Mouse (Mus musculus): ENCODE measurements around the gene Sardh. TPM values are rescaled to one million over a fixed set of nuclear protein-coding genes. Genes with fewer than 3 reads are reported as not detected.

The Sardh gene
- total and polyA plus RNA-seq, 3 experiments: 0.13 TPM; not detected in 2

DNA sequence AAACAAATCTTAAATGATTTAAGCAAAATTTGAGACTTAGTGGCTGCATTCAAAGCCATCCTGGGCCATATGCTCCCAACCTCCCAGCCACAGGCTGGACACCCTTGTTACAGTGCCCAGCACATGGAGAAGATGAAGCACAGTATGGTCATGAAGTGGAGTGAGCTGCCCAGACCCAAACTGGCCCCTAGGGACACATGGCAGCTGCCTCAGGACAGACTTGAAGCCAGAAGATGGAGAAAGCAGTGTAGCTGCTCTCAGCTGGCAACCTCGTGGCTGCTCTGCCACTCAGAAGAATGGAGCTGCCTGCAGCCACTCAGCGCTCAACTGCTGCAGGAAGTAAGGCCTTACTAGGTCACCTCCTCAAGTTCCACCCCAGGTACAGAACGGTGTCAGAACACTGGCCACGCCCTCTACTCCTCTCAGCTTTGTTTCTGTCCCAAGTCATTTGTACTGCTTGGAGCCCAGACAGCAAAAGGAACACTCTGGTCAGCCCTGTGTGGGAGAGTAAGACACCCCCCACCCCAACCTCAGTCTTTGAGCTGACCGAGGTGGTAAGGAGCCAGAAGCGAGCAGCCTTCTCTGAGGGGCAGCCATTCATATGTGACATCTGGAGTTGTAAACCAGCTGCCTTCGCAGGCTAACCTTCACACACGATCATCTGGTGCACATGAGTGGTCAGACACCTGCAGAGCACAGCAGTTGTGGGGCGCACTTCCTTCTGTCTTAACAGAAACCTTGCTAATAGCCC, 48.7 kb upstream of the Sardh start (continued):
- peak; percentile 87 for TF ChIP-seq ETS1 (conservative IDR thresholded peaks at IDR 0.05; ENCODE audit: low read depth, low read length)
- TF ChIP-seq PAX5 (IDR thresholded peaks at IDR 0.05; ENCODE audit: low read length): no peak
- no peak for TF ChIP-seq CTCF (conservative IDR thresholded peaks at IDR 0.05 in 1 of 2, IDR thresholded peaks at IDR 0.05 in 1 of 2; ENCODE audit: low read depth in 2 of 2, low read length in 2 of 2)
- peak; percentile 56; the same call in 1 of the 2 replicates for TF ChIP-seq IRF4 (IDR thresholded peaks at IDR 0.05; ENCODE audit: low read depth, low read length)
- TF ChIP-seq USF1 (IDR thresholded peaks at IDR 0.05; ENCODE audit: low read depth, low read length): no peak
- no peak for TF ChIP-seq ZNF384 (IDR thresholded peaks at IDR 0.05; ENCODE audit: low read depth, low read length)
- no peak for TF ChIP-seq CHD2 (IDR thresholded peaks at IDR 0.05; ENCODE audit: low read length)
- TF ChIP-seq MAZ (IDR thresholded peaks at IDR 0.05; ENCODE audit: low read depth, low read length): no peak
- peak; percentile 98 for TF ChIP-seq TCF12 (IDR thresholded peaks at IDR 0.05; ENCODE audit: low read depth, low read length)
- TF ChIP-seq UBTF (IDR thresholded peaks at IDR 0.05; ENCODE audit: low read depth, low read length): no peak
- no peak for TF ChIP-seq HCFC1 (IDR thresholded peaks at IDR 0.05; ENCODE audit: low read depth, low read length)
- TF ChIP-seq EP300 (IDR thresholded peaks at IDR 0.05; ENCODE audit: low read length): peak; percentile 79
- TF ChIP-seq POLR2AphosphoS2 (IDR thresholded peaks at IDR 0.05; ENCODE audit: low read depth, low read length): no peak
- no peak for TF ChIP-seq ZC3H11A (IDR thresholded peaks at IDR 0.05; ENCODE audit: low read depth, low read length)
- TF ChIP-seq MXI1 (IDR thresholded peaks at IDR 0.05; ENCODE audit: low read depth, low read length): no peak; the same call in 1 of the 2 replicates
- TF ChIP-seq JUN (IDR thresholded peaks at IDR 0.05; ENCODE audit: insufficient read depth, low read depth, low read length): no peak
- peak; percentile 26; the same call in 1 of the 2 replicates for TF ChIP-seq NRF1 (IDR thresholded peaks at IDR 0.05; ENCODE audit: low read depth, low read length)
- no peak for TF ChIP-seq RCOR1 (conservative IDR thresholded peaks at IDR 0.05; ENCODE audit: low read depth, low read length)

DNA sequence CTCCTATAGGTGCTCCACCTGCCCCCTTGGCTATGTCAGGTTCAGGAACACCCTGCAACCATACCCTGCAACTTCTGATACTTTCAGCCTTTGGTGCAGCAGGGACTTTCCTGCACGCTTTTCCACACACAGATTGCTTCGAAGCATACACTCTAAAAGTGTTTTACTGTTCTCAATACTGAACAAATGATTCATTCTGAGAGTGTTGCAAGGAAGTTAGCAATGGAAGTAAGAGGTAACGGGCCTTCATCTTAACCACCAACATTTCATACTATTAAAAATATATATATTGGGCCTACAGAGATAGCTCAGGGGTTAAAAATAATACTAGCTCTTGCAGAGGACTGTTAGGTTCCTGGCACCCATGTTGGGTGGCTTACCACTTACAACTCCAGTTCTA, 46.6 kb upstream of the Sardh start:
- peaks cover 92 to 95% of the 10 kb centered on the region in 2 experiments for H3K36me3 ChIP-seq (replicated peaks in 1 of 2; ENCODE audit: control insufficient read depth in 1 of 2, insufficient read depth in 1 of 2, low read length in 1 of 2)
- dilution Hi-C loops (cut with MboI; ENCODE audit: extremely low pct_ligation_motif_present, extremely low pct_unique_long_range_greater_than_20kb, low sequenced_read_pairs) (no loop called here), in situ Hi-C loops (cut with MboI; ENCODE audit: low pct_ligation_motif_present, low pct_unique_long_range_greater_than_20kb, low sequenced_read_pairs) (loop anchor here (25.0 kb wide), 1 partner anchor 443 kb away; no protein-coding TSS in a partner anchor)

More for the DNA sequence above, 46.6 kb upstream of the Sardh start:
- peaks cover 3% of the 10 kb centered on the region; the same call in 1 of the 2 replicates for H3K79me2 ChIP-seq (replicated peaks; ENCODE audit: control insufficient read depth, extremely low read depth, insufficient read depth, poor library complexity, severe bottlenecking)
- DNase-seq (ENCODE audit: extremely low read depth): no peak
- H3K27me3 ChIP-seq (replicated peaks): no peaks in the 10 kb centered on the region
- H3K4me3 ChIP-seq (replicated peaks in 1 of 3; ENCODE audit: low read depth in 2 of 3, low read length in 2 of 3, poor library complexity in 1 of 3): no peak overlapping the region
- peak overlapping the region; percentile 42; the same call in 1 of the 2 replicates for H3K27ac ChIP-seq (ENCODE audit: insufficient read depth, low read depth)
- H3K9me3 ChIP-seq (replicated peaks; ENCODE audit: low read length): peaks cover 7% of the 10 kb centered on the region
- H3K9ac ChIP-seq (ENCODE audit: insufficient read depth, low read depth): no peak overlapping the region
- peak; percentile 92 for TF ChIP-seq JUND (conservative IDR thresholded peaks at IDR 0.05; ENCODE audit: low read depth, low read length)
- peak; percentile 67 for TF ChIP-seq JUN (IDR thresholded peaks at IDR 0.05; ENCODE audit: insufficient read depth, low read depth, low read length)
- TF ChIP-seq RCOR1 (conservative IDR thresholded peaks at IDR 0.05; ENCODE audit: low read depth, low read length): peak; percentile 62; the same call in 1 of the 2 replicates
- TF ChIP-seq BHLHE40 (IDR thresholded peaks at IDR 0.05; ENCODE audit: low read depth, low read length): peak; percentile 82
- no peak for TF ChIP-seq CHD1 (IDR thresholded peaks at IDR 0.05; ENCODE audit: low read depth, low read length)
- no peak for TF ChIP-seq KAT2A (IDR thresholded peaks at IDR 0.05; ENCODE audit: insufficient replicate concordance, low read length)
- peak; percentile 89 for TF ChIP-seq MEF2A (IDR thresholded peaks at IDR 0.05; ENCODE audit: borderline replicate concordance, low read depth, low read length)
- peak; percentile 37; the same call in 1 of the 2 replicates for TF ChIP-seq MYC (IDR thresholded peaks at IDR 0.05; ENCODE audit: low read depth, low read length)
- no peak for TF ChIP-seq SIN3A (IDR thresholded peaks at IDR 0.05; ENCODE audit: low read length)
- no peak for TF ChIP-seq ZNF384 (IDR thresholded peaks at IDR 0.05; ENCODE audit: low read depth, low read length)
- TF ChIP-seq CTCF (conservative IDR thresholded peaks at IDR 0.05 in 1 of 2, IDR thresholded peaks at IDR 0.05 in 1 of 2; ENCODE audit: low read depth in 2 of 2, low read length in 2 of 2): no peak
- no peak for TF ChIP-seq ELF1 (IDR thresholded peaks at IDR 0.05; ENCODE audit: low read depth, low read length)
- peak; percentile 95 for TF ChIP-seq IRF4 (IDR thresholded peaks at IDR 0.05; ENCODE audit: low read depth, low read length)
- no peak for TF ChIP-seq SMC3 (IDR thresholded peaks at IDR 0.05; ENCODE audit: low read depth, low read length)
- no peak for TF ChIP-seq NRF1 (IDR thresholded peaks at IDR 0.05; ENCODE audit: low read depth, low read length)
- no peak for TF ChIP-seq HCFC1 (IDR thresholded peaks at IDR 0.05; ENCODE audit: low read depth, low read length)
- TF ChIP-seq TCF12 (IDR thresholded peaks at IDR 0.05; ENCODE audit: low read depth, low read length): peak; percentile 62; the same call in 1 of the 2 replicates
- no peak for TF ChIP-seq ZKSCAN1 (IDR thresholded peaks at IDR 0.05; ENCODE audit: borderline replicate concordance, low read depth, low read length)
- TF ChIP-seq PAX5 (IDR thresholded peaks at IDR 0.05; ENCODE audit: low read length): no peak
- TF ChIP-seq EP300 (IDR thresholded peaks at IDR 0.05; ENCODE audit: low read length): peak; percentile 93
- peak; percentile 65 for TF ChIP-seq ETS1 (conservative IDR thresholded peaks at IDR 0.05; ENCODE audit: low read depth, low read length)
- no peak for TF ChIP-seq USF1 (IDR thresholded peaks at IDR 0.05; ENCODE audit: low read depth, low read length)
- no peak for TF ChIP-seq UBTF (IDR thresholded peaks at IDR 0.05; ENCODE audit: low read depth, low read length)
- TF ChIP-seq GABPA (IDR thresholded peaks at IDR 0.05; ENCODE audit: insufficient replicate concordance, low read depth, low read length): no peak
- TF ChIP-seq POLR2A (IDR thresholded peaks at IDR 0.05; ENCODE audit: low read depth, low read length): no peak
- H3K4me2 ChIP-seq (ENCODE audit: insufficient read depth, low read depth, poor library complexity, severe bottlenecking): no peak overlapping the region
- peaks cover 40 to 90% of the 10 kb centered on the region in 2 experiments for H3K4me1 ChIP-seq (ENCODE audit: control insufficient read depth in 1 of 2, insufficient read depth in 2 of 2)
